Mouse (Mus musculus) CH12.LX (cell line): ENCODE measurements around the gene Barx2.
A peak's percentile ranks its signal among the peaks of the same experiment; 100 is the strongest.

Experiments
- CHD1 ChIP-seq: IDR thresholded peaks from 2 replicates; pipeline ENCODE4 v1.6.1; 2012; ENCODE audit warnings: low read depth, low read length, improper control_type of control experiment, inconsistent platforms
- CTCF ChIP-seq, 2 experiments: IDR thresholded peaks in 1 of 2; conservative IDR thresholded peaks in 1 of 2; 2 replicates each; pipeline ENCODE4 v1.5.1; 2011 to 2012; ENCODE audit warnings: low read depth in 2 of 2, low read length in 2 of 2, improper control_type of control experiment in 1 of 2, inconsistent platforms in 1 of 2, mild to moderate bottlenecking in 1 of 2, moderate library complexity in 1 of 2
- E2F4 ChIP-seq: IDR thresholded peaks from 2 replicates; pipeline ENCODE4 v1.6.1; 2011; ENCODE audit warnings: low read depth, low read length, improper control_type of control experiment; ENCODE audit not compliant: insufficient replicate concordance
- EP300 ChIP-seq: IDR thresholded peaks from 2 replicates; pipeline ENCODE4 v1.6.1; 2011; ENCODE audit warnings: low read length, improper control_type of control experiment
- ETS1 ChIP-seq: conservative IDR thresholded peaks from 2 replicates; pipeline ENCODE4 v1.6.1; 2012; ENCODE audit warnings: low read depth, mild to moderate bottlenecking, inconsistent platforms, low read length, improper control_type of control experiment, moderate library complexity
- KAT2A ChIP-seq: IDR thresholded peaks from 2 replicates; pipeline ENCODE4 v1.6.1; 2012; ENCODE audit warnings: low read length, improper control_type of control experiment, inconsistent platforms; ENCODE audit not compliant: insufficient replicate concordance
- POLR2A ChIP-seq: IDR thresholded peaks from 2 replicates; pipeline ENCODE4 v1.6.1; 2011; ENCODE audit warnings: low read depth, mild to moderate bottlenecking, improper control_type of control experiment, low read length
- SIN3A ChIP-seq: IDR thresholded peaks from 2 replicates; pipeline ENCODE4 v1.6.1; 2012; ENCODE audit warnings: low read length, improper control_type of control experiment, inconsistent platforms
- SMC3 ChIP-seq: IDR thresholded peaks from 2 replicates; pipeline ENCODE4 v1.6.1; 2011; ENCODE audit warnings: low read depth, low read length, improper control_type of control experiment
- USF1 ChIP-seq: IDR thresholded peaks from 2 replicates; pipeline ENCODE4 v1.6.1; 2014; ENCODE audit warnings: low read depth, mild to moderate bottlenecking, inconsistent platforms, low read length, improper control_type of control experiment
- ZKSCAN1 ChIP-seq: IDR thresholded peaks from 2 replicates; pipeline ENCODE4 v1.6.1; 2012; ENCODE audit warnings: low read depth, inconsistent platforms, low read length, improper control_type of control experiment, borderline replicate concordance

DNA sequence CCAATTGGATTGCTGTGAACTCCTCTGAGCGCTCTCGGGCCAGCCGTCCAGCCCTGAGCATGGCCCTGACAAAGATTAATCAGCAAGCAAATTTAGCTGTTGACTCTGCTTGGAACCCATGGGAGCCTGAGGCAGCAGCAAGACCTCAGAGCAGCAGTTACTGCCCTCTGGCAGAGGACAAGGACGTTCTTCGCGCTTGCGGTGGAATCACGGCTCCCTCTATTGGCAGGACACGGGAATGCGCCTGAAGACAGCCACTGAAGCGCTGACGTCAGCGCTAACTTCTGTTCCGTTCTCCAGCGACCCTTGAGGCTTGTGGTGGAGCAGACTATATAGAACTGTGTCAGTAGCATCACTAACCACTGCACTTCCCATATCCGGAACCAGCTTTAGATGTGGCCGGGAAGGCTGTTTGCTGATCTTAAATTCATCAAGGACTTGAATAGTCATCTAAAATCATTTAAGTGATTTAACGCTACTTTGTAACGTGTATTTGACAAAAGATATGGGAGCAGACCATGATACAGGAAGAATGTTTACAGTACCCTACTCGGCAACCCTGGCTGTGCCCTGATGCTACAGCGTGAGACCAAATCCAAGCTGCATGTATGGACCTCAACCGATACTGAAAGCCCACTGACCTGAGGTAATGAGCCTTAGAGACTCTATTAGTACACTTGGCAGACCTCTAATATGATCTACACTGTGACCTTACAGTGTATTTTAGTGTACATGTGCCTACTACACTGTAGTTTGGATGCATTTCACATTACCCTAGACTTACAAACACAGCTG lies 12.8 kb upstream of the Barx2 start:
- no peak for TF ChIP-seq USF1
- no peak for TF ChIP-seq SIN3A
- no peak for TF ChIP-seq E2F4
- peak; percentile 84 to 99 for TF ChIP-seq CTCF (conservative IDR thresholded peaks at IDR 0.05 in 1 of 2, IDR thresholded peaks at IDR 0.05 in 1 of 2; ENCODE audit: low read depth in 2 of 2, low read length in 2 of 2)
- no peak for TF ChIP-seq ZKSCAN1
- TF ChIP-seq SMC3, result peak; percentile 90
- no peak for TF ChIP-seq CHD1
- TF ChIP-seq ETS1, result no peak
- TF ChIP-seq POLR2A, result no peak
- no peak for TF ChIP-seq KAT2A
- TF ChIP-seq EP300, result peak; percentile 9; the same call in 1 of the 2 replicates
